Mouse (Mus musculus) left cerebral cortex, postnatal 25 days (tissue): ENCODE results near the gene Acot11. TPM values are rescaled to one million over a fixed set of nuclear protein-coding genes. Genes with fewer than 3 reads are reported as not detected.
A peak's percentile ranks its signal among the peaks of the same experiment; 100 is the strongest.

Experiments used
- DNase-seq, 2 experiments: peaks; one replicate each; pipeline ENCODE4 v3.0.0; 2022; ENCODE audit warnings: low spot score in 2 of 2, mixed read lengths in 1 of 2
- intact Hi-C: fragments of 180-260 bp; cut with DNase I; formaldehyde crosslinking; loops from one replicate; pipeline ENCODE4 v1.15.1; 2025
- total RNA-seq, 2 experiments: library from RNA; stranded (reverse); gene quantifications; 2 replicates each; pipeline ENCODE4 v1.2.3; 2021

Gene Acot11
- total RNA-seq, 2 experiments from 2014 or later: 39.1 to 53.0 TPM

DNA sequence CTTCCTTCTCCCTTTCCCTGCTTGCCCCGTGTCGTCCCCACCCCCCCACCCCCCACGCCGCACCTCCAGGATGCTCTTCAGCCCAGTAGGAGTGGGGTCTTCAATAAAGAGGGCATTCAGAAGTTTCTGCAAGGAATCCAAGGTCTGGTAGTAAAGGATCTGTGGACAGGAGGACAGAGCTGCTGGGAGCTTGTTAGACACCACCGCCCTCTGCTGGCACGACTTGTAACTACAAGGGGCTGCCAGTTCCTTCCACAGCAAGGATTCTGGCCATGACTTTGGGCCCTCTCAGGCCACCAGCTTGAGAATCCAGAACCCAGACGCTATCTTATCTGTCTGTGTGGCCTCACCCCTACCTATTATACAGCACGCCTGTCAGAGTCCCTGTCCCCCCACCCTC, 96.4 kb downstream of the Acot11 start:
- DNase-seq: peak; percentile 75 to 80
- intact Hi-C loops: loop anchor here (1.0 kb wide), 2 partner anchors 77 to 94 kb away; no protein-coding TSS in a partner anchor

DNA sequence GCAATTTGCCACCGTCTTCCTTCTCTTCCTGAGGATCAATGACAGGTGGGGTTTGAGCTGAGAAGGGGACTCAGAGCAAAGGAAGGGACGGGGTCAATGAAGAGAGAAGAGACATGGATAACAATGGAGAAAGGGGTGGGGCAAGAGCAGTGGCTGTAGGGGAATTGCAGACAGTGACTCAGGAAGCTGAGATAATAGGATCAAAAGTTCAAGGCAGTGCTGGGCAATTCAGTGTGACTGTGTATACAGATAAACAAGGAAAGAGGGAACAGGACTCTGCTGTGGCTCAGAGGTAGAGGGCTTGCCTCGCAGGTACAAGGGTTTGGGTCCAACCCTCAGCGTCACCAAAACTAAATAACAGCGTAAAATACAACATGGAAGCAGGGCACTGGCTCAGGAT, 96.8 kb downstream of the Acot11 start:
- intact Hi-C loops: loop anchor here (1.0 kb wide), 2 partner anchors 77 to 94 kb away; no protein-coding TSS in a partner anchor
- no peak for DNase-seq

DNA sequence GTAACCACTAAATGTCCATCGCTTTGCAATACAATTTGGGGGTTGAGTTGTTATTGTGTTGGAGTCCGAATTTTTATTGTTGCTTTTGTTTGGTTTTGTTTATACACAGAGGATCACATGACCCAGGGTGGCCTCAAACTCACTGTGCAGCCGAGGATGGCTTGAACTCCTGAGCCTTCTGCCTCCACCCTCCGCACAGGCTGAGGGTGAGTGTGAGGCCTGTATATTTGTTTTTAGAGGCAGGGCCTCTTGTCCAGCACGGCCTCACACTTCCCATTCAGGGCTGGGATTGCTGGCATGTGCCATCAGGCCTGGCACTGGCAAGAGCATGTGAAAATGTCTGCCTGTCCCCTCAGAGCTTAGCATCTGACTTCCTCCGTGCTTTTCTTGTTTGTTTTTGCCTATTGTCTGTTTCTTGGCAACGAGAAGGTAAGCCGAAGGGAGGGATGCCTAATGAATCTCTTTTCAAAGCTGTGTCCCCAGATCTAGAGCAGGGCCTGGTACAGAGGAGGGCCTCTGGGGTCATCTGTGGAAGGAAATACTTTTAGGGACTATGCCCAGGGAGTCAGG, 99.6 kb downstream of the Acot11 start:
- intact Hi-C loops: no loop called here
- DNase-seq: no peak

DNA sequence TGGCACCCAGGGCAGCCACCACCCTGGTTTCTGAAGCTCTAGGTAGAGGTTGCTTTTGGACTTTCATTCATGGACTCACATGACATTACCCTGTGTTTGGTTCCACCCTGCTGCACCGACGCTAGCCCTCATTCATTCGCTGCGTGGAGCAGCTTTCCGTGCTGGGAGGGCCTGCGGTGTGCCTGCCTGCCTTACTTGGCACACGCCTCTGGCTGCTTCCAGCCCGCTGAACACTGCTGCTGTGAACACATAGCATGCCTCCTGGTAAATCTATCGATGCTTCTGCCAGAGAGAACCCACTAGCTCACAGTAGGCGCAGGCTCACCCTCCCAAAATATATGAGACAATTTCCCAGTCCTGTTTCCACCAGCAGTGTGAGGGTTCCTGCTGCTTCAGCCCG, 100.4 kb downstream of the Acot11 start:
- DNase-seq: peak; percentile 62 to 84
- intact Hi-C loops: loop anchor here (1.0 kb wide), 1 partner anchor 74 kb away; no protein-coding TSS in a partner anchor

DNA sequence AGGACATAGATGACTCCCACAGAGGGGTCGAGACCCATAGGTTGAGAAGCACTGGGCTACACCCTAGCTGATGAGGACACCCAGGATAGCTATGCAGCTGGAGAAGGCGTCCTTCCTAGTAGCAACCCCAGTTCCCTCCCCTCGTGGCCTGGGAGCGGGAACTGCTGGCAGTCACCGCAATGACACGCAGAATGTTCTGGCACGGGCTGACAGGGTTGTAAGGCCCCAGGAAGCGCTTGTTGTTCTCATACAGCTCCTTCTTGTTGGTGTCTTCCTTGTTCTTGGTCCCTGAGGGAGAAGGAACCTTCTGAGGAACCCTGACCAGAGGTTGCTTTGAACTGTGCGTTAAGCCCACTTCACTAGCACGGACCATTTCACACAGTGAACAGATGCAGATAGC, 100.8 kb downstream of the Acot11 start:
- intact Hi-C loops: loop anchor here (1.0 kb wide), 1 partner anchor 74 kb away; no protein-coding TSS in a partner anchor

DNA sequence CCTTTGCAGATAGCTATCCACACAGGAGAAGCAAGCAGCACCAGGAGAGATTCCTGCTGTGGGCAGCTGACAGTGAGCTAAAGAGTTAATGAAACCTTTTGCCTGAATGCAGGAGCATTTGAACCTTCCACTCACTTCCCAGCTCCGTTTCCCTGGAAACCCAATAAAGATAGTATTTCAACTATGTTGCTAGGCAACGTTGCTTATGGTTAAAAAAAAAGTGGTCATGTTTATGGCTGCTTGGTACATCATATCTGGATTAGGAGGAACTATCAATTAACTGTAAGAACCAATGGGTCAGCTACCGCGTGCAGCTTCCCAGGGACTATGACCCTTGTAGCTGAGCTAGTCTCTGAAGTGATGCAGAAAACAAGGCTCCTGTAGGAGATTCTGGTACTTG, 104.0 kb downstream of the Acot11 start:
- peak; percentile 36 to 63 for DNase-seq
- intact Hi-C loops: no loop called here

More for the DNA sequence above, 100.8 kb downstream of the Acot11 start:
- DNase-seq: no peak

DNA sequence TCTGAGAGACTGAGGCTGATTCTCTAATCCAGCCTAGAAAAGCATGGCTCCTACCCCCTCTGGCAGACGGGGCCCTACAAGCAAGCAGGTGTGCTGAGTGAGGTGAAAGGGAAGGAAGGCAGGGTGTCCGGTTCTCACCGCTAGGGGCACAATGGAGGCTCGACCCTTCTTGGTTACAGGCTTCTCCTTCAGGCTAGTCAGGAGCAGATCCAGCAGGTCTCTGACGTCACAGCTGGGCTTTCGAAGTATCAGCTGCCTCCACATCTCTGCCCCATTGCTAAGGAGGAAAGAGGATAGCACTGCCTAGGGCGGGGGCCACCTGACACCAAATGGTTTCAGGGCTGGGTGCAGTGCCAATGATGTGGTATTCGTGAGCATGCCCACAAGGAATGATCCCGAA, 104.8 kb downstream of the Acot11 start:
- peak; percentile 26 to 55 for DNase-seq
- intact Hi-C loops: no loop called here

Other genes starting within 250 kb of the Acot11 start
- gene Dhcr24, start 244.0 kb downstream of the Acot11 start, total RNA-seq: 10 to 100 TPM; 89.9 to 93.5 TPM
- gene Lexm, start 187.8 kb downstream of the Acot11 start, total RNA-seq: not detected
- 1 to 10 TPM; 1.1 to 1.4 TPM for gene Ttc22, start 182.6 kb downstream of the Acot11 start, total RNA-seq
- gene Pars2, start 153.9 kb downstream of the Acot11 start, total RNA-seq: 1 to 10 TPM; 6.3 to 7.1 TPM
- 10 to 100 TPM; 40.1 to 41.6 TPM for gene Ttc4, start 126.1 kb downstream of the Acot11 start, total RNA-seq
- gene Mroh7, start 74.1 kb downstream of the Acot11 start, total RNA-seq: 1 to 10 TPM; 2.3 to 2.9 TPM
- gene Fam151a, start 71.1 kb downstream of the Acot11 start, total RNA-seq: not detected
- 100 to 1,000 TPM; 138 to 157 TPM for gene Ssbp3, start 105.7 kb upstream of the Acot11 start, total RNA-seq